Mouse (Mus musculus) limb, embryonic 13.5 days (tissue): ENCODE data around the gene C1s1. TPM values are rescaled to one million over a fixed set of nuclear protein-coding genes. Genes with fewer than 3 reads are reported as not detected.
"Not testable (repeated sequence)": the region's sequence is repeated elsewhere in the genome, so short reads cannot be mapped to it uniquely, and the experiment has no call there.

Source experiments
- ATAC-seq: fragments of 200-750 bp; cut with Nextera tagmentation; 2 replicates; pipeline ENCODE4 v1.8.0; 2017; ENCODE audit warnings: low read depth, moderate number of reproducible peaks, moderate TSS enrichment; ENCODE audit not compliant: low FRiP score
- H3K27ac ChIP-seq: fragments of 300-500 bp; sonication (generic); 2 replicates; pipeline ENCODE4 v1.5.1; 2015; ENCODE audit warnings: inconsistent platforms, mild to moderate bottlenecking, moderate library complexity
- H3K27me3 ChIP-seq: fragments of 300-500 bp; sonication (generic); 2 replicates; pipeline ENCODE4 v1.6.1; 2015; ENCODE audit warnings: mild to moderate bottlenecking, inconsistent platforms
- H3K36me3 ChIP-seq: fragments of 300-500 bp; sonication (generic); 2 replicates; pipeline ENCODE4 v1.6.1; 2015; ENCODE audit warnings: inconsistent platforms, mild to moderate bottlenecking, moderate library complexity
- H3K4me1 ChIP-seq: fragments of 300-500 bp; sonication (generic); 2 replicates; pipeline ENCODE4 v1.6.1; 2015; ENCODE audit warnings: inconsistent platforms
- H3K4me2 ChIP-seq: fragments of 300-500 bp; sonication (generic); replicated peaks from 2 replicates; pipeline ENCODE4 v1.6.1; 2015; ENCODE audit warnings: inconsistent platforms, mild to moderate bottlenecking, moderate library complexity
- H3K4me3 ChIP-seq: fragments of 300-500 bp; sonication (generic); 2 replicates; pipeline ENCODE4 v1.5.1; 2015; ENCODE audit warnings: moderate library complexity, mild to moderate bottlenecking, inconsistent platforms
- H3K9ac ChIP-seq: fragments of 300-500 bp; sonication (generic); 2 replicates; pipeline ENCODE4 v1.6.1; 2015; ENCODE audit warnings: mild to moderate bottlenecking, inconsistent platforms
- H3K9me3 ChIP-seq: fragments of 300-500 bp; sonication (generic); 2 replicates; pipeline ENCODE4 v1.6.1; 2016; ENCODE audit warnings: inconsistent platforms
- WGBS: fragments of 180-500 bp; shearing (Covaris S2); methylation state at CpG from one replicate; pipeline ENCODE4 v1.1.7; 2015; 5-methylcytosine and 5-hydroxymethylcytosine counted together
- polyA plus RNA-seq: library from polyadenylated mRNA; unstranded; fragments of >200 nt; fragmentation: Nextera tagmentation; extraction: Ambion mirVana; gene quantifications from 2 replicates; pipeline ENCODE4 v1.2.1, GENCODE M21; 2015

C1s1 gene
- polyA plus RNA-seq, 1 experiment from 2014 or later, result 1.8 TPM

DNA sequence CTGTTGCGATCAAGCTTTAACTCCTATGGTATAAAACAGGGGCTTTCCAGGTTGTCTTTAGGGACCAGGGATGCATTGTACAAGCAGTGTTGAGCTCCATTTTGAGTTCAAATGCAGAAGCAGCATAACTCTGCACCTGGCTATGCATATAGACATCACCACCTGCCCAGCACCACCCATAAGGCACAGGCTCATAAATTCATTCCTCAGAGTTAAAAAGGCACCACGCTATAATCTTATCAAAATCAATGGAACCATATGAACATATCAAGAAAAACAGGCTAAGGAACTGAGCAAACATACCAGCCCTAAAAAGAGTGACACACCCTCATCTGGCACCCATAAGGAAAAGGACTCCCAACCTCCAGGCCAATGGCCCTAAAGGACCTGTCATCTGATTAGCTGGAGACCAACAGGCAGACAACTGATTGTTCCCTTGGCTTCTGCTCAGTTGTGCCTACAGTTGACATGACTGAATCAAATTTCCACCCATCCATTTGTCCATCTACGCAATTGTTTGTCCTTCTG, 6.9 kb upstream of the C1s1 start:
- H3K4me1 ChIP-seq, result no peaks in the 10 kb centered on the region
- no peaks in the 10 kb centered on the region for H3K27me3 ChIP-seq
- peaks cover 20% of the 10 kb centered on the region for H3K9me3 ChIP-seq
- 88% methylated on average over 3 of the region's 3 CpGs for WGBS
- no peak overlapping the region for H3K4me3 ChIP-seq
- H3K9ac ChIP-seq, result no peak overlapping the region
- H3K36me3 ChIP-seq, result no peaks in the 10 kb centered on the region
- no peak overlapping the region for H3K27ac ChIP-seq
- H3K4me2 ChIP-seq, result no peak overlapping the region
- ATAC-seq, result no peak

DNA sequence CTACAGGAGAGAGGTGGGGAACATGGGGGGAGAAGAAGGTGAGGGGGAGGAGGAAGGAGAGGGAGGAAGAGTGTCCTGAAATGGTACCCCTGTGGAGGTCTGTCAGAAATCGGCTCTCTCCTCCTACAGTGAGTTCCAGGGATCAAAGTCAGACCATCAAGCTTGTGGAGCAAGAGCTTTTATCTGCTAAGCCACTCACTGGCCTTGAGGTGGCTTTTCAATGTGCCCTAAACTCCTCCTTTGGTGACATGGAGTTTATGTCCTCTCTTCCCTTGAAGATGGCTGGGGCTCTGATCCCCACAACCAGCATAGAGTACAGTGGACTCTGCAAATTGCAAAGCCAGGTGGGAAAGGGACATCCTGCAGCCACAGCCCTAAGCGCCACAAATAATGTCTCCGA, 5.8 kb upstream of the C1s1 start:
- H3K27ac ChIP-seq, H3K4me2 ChIP-seq, H3K9ac ChIP-seq, ATAC-seq, H3K27me3 ChIP-seq, H3K4me1 ChIP-seq, H3K36me3 ChIP-seq, H3K4me3 ChIP-seq: not testable (repeated sequence)
- H3K9me3 ChIP-seq, result peaks cover 19% of the 10 kb centered on the region
- WGBS, result 82% methylated on average over 3 of the region's 3 CpGs

DNA sequence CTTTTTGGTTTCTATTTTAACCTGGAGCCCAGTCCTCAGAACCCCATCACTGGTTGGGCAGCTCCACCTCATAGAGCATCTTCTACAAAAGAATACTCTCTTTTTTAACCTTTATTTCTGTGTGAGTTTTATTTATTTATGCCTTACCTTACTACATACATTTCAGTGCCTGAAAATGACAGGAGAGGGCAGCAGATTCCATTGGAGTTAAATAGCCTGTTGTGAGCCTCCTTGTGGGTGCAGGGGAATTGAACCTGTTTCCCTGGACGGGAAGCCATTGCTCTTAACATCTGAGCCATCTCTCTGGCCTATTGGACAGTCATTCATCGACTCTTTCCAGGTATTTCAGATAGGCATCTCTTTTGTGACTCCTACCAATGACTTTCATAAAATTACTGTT, 3.3 kb upstream of the C1s1 start:
- WGBS, result 82% methylated on average over 2 of the region's 2 CpGs
- Histone ChIP-seq H3K9ac (no peak overlapping the region), H3K4me3 (no peak overlapping the region), H3K36me3 (no peaks in the 10 kb centered on the region), H3K27ac (no peak overlapping the region), H3K9me3 (peaks cover 8% of the 10 kb centered on the region), H3K4me2 (no peak overlapping the region), H3K4me1 (no peaks in the 10 kb centered on the region), H3K27me3 (no peaks in the 10 kb centered on the region)
- ATAC-seq, result no peak

DNA sequence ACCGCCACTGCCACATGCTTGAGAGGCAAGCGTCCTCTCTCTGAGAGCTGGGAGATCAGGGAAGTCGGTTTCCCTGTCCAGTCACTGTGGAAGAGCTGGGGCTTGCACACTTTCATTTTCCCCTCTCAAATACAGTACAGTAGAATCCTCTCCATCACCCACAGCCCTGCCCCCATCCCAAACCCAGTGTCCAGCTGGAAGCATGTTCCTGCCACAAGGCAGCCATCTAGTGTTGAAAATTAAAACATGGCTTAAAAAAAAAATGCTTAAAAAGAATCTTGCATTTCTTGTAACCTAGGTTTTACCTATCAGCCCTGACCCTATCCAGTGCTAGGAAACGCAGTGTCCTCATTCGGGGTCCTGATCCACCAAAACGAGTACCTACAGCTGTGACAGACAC, 2.3 kb upstream of the C1s1 start:
- no peak for ATAC-seq
- Histone ChIP-seq H3K9ac (no peak overlapping the region), H3K27ac (no peak overlapping the region), H3K4me2 (no peak overlapping the region), H3K4me1 (no peaks in the 10 kb centered on the region), H3K36me3 (no peaks in the 10 kb centered on the region), H3K9me3 (0 out of 2 replicates have a peak, but pooled peaks cover 4% of the 10 kb centered on the region), H3K4me3 (no peak overlapping the region), H3K27me3 (no peaks in the 10 kb centered on the region)
- WGBS, result 82% methylated on average over 6 of the region's 6 CpGs

DNA sequence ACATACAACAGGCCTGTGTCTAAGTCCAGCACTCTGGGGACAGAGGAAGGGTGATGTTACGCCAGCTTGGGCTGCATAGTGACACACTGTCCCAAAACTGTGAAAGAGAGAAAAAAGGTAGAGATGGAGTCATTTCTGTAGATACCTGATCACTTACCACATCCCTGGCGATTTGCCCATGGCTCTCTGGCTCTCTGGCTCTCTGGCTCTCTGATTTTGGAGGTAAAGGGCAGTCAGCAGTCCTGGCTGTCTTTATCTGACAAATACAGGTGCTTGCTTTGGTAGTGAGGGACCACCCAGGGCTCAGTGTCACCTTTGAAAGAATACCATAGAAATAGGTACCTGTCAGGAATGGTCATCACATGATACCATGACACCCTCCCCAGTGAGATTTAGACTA, 983 bp downstream of the C1s1 start:
- not testable (repeated sequence) for ATAC-seq

DNA sequence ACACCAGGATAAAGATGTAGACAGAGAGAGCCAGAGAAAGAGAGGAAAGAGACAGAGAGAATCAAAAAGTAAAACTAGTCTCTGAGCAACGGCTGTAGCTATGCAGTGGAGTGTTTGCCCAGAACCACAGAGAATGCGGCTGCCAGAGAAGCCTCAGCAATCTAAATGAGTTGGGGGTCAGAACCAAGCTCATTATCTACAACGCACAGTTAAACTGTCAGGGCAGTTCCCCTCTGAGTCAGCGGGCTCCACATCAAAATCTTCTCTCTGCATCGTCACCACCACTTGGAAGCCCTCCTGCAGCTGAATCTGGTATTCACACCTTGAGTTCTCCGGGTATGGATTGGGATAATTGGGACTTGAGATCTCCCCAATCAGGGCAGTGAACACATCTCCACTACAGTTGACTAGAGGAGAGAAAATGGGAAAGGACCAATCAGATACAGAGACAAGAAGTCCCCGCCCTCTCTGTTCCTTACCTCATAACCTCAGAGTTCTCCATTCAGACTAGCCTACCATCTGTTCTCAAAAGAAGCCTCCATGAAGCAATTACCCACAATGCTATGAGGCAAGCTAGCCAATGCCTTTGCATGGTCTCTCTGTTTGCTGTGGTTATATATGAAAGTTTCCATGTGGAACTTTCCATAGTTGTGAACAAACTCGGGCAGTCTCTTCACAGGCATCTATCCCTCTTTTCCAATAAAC, 5.9 kb downstream of the C1s1 start:
- H3K4me1 ChIP-seq, H3K36me3 ChIP-seq, H3K4me2 ChIP-seq, H3K9me3 ChIP-seq, H3K27ac ChIP-seq, H3K9ac ChIP-seq, H3K27me3 ChIP-seq, ATAC-seq, H3K4me3 ChIP-seq: not testable (repeated sequence)
- WGBS, result 80% methylated on average over 8 of the region's 8 CpGs

More for the DNA sequence above, 983 bp downstream of the C1s1 start:
- not testable (repeated sequence) for H3K4me3 ChIP-seq, H3K4me2 ChIP-seq, H3K27me3 ChIP-seq, H3K4me1 ChIP-seq, H3K9ac ChIP-seq, H3K27ac ChIP-seq, H3K36me3 ChIP-seq, H3K9me3 ChIP-seq
- 74% methylated on average over 2 of the region's 2 CpGs for whole genome bisulfite sequencing

DNA sequence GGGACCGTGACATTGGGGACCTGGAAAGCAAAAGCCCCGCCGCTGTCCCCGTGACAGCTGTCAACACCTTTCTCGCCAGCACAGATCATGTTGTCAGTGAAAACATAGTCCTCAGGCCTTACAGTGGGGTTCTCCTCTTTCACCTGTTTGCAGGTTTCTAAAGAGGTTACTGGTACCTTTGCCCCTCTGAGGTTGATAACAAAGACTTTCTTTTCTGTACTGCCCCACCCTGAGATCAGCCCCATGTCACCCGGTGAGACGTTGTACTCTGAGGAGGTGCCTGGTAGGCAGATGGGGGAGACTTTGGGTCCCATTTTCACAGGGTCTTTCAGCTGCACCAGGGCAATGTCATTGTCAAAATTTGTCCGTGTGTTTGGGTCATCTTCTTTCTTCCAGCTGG, 11.1 kb downstream of the C1s1 start:
- H3K27ac ChIP-seq, result no peak overlapping the region
- H3K9me3 ChIP-seq, result no peaks in the 10 kb centered on the region
- no peak overlapping the region for H3K4me3 ChIP-seq
- H3K4me1 ChIP-seq, result no peaks in the 10 kb centered on the region
- no peaks in the 10 kb centered on the region for H3K36me3 ChIP-seq
- WGBS, result 85% methylated on average over 8 of the region's 8 CpGs
- H3K9ac ChIP-seq, result no peak overlapping the region
- no peaks in the 10 kb centered on the region for H3K27me3 ChIP-seq
- H3K4me2 ChIP-seq, result no peak overlapping the region
- ATAC-seq, result no peak

DNA sequence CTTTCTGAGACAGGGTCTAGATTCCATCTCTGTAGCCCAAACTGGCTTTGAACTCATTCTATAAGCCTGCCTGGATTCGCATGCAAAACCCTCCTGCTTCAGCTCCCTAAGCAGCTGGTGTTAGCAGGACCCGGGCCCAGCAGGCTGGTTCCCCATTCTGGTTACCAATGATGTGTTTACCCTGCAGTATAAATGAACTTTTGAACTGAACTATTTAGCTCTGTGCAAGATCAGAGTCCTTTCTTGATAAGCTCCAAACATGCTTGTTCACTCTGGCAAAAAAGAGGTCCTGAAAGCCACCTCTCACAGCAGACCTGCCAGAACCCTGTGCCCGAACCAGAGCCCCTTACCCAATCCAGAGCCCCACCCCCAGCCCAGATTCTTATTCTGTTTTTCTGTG, 14.3 kb downstream of the C1s1 start:
- Histone ChIP-seq H3K4me2 (no peak overlapping the region), H3K4me1 (no peaks in the 10 kb centered on the region), H3K36me3 (no peaks in the 10 kb centered on the region), H3K4me3 (no peak overlapping the region), H3K9me3 (no peaks in the 10 kb centered on the region), H3K9ac (no peak overlapping the region), H3K27ac (no peak overlapping the region), H3K27me3 (no peaks in the 10 kb centered on the region)
- ATAC-seq, result no peak
- 72% methylated on average over 3 of the region's 3 CpGs for WGBS

DNA sequence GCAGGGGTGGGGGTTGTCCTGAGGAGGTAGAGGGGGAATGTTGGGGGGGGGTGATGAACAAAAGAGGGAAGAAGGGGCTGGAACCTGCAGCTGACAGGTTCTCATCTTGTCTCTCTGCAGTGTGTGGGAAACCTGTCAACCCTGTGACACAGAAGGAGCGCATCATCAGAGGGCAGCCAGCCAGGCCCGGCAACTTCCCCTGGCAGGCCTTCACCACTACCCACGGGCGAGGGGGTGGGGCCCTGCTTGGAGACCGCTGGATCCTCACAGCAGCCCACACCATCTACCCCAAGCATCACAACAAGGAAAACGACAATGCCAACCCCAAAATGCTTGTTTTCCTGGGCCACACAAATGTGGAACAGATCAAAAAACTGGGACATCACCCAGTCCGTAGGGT, 20.1 kb downstream of the C1s1 start:
- not testable (repeated sequence) for H3K4me1 ChIP-seq, H3K36me3 ChIP-seq, H3K9ac ChIP-seq, H3K9me3 ChIP-seq, ATAC-seq, H3K27ac ChIP-seq, H3K4me3 ChIP-seq, H3K27me3 ChIP-seq, H3K4me2 ChIP-seq
- WGBS, result 72% methylated on average over 7 of the region's 7 CpGs

DNA sequence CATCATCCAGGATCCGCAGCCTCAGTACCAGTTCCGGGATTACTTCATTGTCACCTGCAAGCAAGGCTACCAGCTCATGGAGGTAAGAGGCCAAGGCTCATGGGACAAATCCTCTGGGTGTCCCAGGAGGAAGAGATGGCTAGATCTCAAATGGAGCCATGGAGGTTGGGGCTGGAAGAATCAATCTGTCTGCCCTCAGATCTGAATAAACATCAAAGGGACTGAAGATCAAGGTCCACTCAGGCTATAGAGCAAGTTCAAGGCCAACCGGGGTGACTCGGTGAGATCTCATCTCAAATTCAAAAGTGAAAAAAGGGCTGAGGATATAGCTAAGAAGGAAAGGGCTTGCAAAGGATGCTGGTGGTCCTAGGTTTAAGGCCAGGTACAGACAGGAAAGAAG, 24.4 kb downstream of the C1s1 start:
- not testable (repeated sequence) for H3K4me2 ChIP-seq, ATAC-seq, H3K9me3 ChIP-seq, H3K27ac ChIP-seq, H3K36me3 ChIP-seq, H3K4me1 ChIP-seq, H3K9ac ChIP-seq, H3K4me3 ChIP-seq, H3K27me3 ChIP-seq
- WGBS, result 85% methylated on average over 4 of the region's 4 CpGs

DNA sequence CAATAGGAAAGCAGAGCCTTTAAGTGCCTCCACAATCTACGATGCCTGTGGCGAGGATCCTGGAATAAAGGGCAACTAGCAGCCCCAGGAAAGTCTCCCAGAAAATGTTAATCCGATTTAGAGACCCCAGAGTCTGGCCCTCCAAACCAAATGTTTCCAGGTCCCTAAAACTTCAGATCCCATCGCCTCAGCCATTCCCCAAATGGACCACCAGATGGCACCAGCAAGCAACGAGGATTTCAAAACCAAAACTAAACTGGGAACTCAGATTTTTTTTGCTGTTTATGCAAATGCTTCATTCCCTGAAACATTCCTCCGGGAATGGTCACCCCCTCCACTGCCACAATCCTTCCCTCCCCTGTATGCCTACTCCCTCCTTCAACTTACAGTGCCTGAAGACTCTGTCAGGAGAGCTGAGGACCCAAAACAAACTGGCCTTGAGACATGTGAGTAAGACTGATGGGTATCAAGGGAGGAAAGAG, 29.8 kb downstream of the C1s1 start, which contains the start of gene C1ra:
C1ra (plus strand) TSS at position 51 of the 482 bp plus-strand sequence.
- Histone ChIP-seq H3K4me2 (peak within 1 kb of the TSS; percentile 58), H3K9ac (peak within 1 kb of the TSS; percentile 25; the same call in 1 of the 2 replicates), H3K4me1 (no peaks in the 10 kb centered on the region), H3K27ac (no peak within 1 kb of the TSS), H3K9me3 (no peaks in the 10 kb centered on the region), H3K4me3 (peak within 1 kb of the TSS; percentile 29), H3K27me3 (no peaks in the 10 kb centered on the region), H3K36me3 (no peaks in the 10 kb centered on the region)
- no peak for ATAC-seq
- WGBS, result 7% methylated on average over 6 of the region's 6 CpGs

DNA sequence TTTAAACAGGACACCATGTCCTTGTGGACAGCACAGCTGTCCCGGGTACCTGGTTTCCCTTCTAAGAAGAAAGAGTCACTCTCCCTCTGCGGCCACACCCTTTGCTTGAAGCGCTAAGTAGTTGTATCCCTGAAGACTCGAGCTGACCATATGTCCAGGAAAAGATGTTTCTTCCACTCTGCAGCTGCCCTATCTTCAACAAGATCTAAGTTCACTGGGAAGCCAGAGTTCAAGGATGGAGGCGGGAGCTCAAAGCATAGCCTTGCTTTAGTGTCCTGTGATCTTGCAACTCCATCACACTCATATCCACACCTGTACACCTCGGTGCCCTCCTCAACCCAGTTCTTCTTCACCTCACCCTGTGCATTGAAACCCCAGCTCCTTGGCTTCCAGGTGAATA, 30.2 kb downstream of the C1s1 start:
- no peak overlapping the region for H3K4me2 ChIP-seq
- 52% methylated on average over 6 of the region's 6 CpGs for WGBS
- H3K9ac ChIP-seq, result no peak overlapping the region

DNA sequence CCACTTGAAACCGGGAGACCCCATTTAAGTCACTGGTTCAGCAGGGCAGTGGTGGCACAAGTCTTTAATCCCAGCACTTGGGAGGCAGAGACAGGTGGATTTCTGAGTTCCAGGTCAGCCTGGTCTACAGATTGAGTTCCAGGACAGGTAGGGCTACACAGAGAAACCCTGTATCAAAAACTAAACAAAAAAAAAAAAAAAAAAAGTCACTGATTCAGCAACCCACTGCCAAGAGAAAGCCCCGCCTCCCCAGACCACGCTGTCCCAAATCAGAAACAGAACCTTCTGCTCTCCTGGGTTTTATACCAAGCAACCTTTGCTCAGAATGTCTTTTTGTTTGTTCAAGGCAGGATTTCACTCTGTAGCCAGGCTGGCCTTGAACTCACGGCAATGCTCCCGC, 33.0 kb downstream of the C1s1 start:
- H3K4me3 ChIP-seq, H3K9ac ChIP-seq, H3K4me1 ChIP-seq, ATAC-seq, H3K36me3 ChIP-seq, H3K27me3 ChIP-seq, H3K4me2 ChIP-seq, H3K27ac ChIP-seq, H3K9me3 ChIP-seq: not testable (repeated sequence)
- 85% methylated on average over 5 of the region's 5 CpGs for WGBS

More for the DNA sequence above, 30.2 kb downstream of the C1s1 start:
- H3K4me1 ChIP-seq, result no peaks in the 10 kb centered on the region
- no peak overlapping the region for H3K27ac ChIP-seq
- H3K36me3 ChIP-seq, result no peaks in the 10 kb centered on the region
- H3K27me3 ChIP-seq, result no peaks in the 10 kb centered on the region
- ATAC-seq, result no peak
- H3K4me3 ChIP-seq, result no peak overlapping the region
- no peaks in the 10 kb centered on the region for H3K9me3 ChIP-seq
